Mouse (Mus musculus): ENCODE measurements around the gene Tmprss11a. TPM values are rescaled to one million over a fixed set of nuclear protein-coding genes. Genes with fewer than 3 reads are reported as not detected.

Gene Tmprss11a
- polyA plus RNA-seq (2015; fragmentation: Nextera tagmentation; extraction: Ambion mirVana) = not detected in 2 replicates

GRCm38 (mm10) chr5:86468890-86469289 lies at the start of gene Tmprss11a:
Gene Tmprss11a (minus strand): TSS chr5:86468990.
- no peaks in the 10 kb centered on the region for H3K27me3 ChIP-seq (ENCODE audit: control insufficient read depth, insufficient read depth, low read depth, low read length)
- H3K4me3 ChIP-seq (ENCODE audit: low read depth, low read length) = no peak within 1 kb of the TSS
- WGBS = 70% methylated on average over 4 of the region's 4 CpGs
- no peaks in the 10 kb centered on the region for H3K36me3 ChIP-seq (ENCODE audit: control insufficient read depth, insufficient read depth, low read length)
- H3K9ac ChIP-seq (ENCODE audit: low read depth, low read length) = no peak within 1 kb of the TSS
- no peak for ATAC-seq
- H3K27ac ChIP-seq (ENCODE audit: low read length) = no peak within 1 kb of the TSS
- no peaks in the 10 kb centered on the region for H3K9me3 ChIP-seq (replicated peaks; ENCODE audit: control insufficient read depth, low read length, poor library complexity, severe bottlenecking)
- no peak within 1 kb of the TSS for H3K4me2 ChIP-seq (ENCODE audit: low read length)
- no peaks in the 10 kb centered on the region for H3K4me1 ChIP-seq (ENCODE audit: control insufficient read depth, insufficient read depth, low read length)

GRCm38 (mm10) chr5:86518500-86518899 lies 49.7 kb upstream of the Tmprss11a start, which contains the start of gene Tmprss11g:
Gene Tmprss11g (minus strand): TSS chr5:86518600.
- Histone ChIP-seq H3K9ac (ENCODE audit: low read depth, low read length) (no peak within 1 kb of the TSS), H3K27ac (ENCODE audit: low read length) (no peak within 1 kb of the TSS), H3K36me3 (ENCODE audit: control insufficient read depth, insufficient read depth, low read length) (no peaks in the 10 kb centered on the region), H3K4me3 (ENCODE audit: low read depth, low read length) (no peak within 1 kb of the TSS), H3K4me2 (ENCODE audit: low read length) (no peak within 1 kb of the TSS), H3K4me1 (ENCODE audit: control insufficient read depth, insufficient read depth, low read length) (no peaks in the 10 kb centered on the region), H3K27me3 (ENCODE audit: control insufficient read depth, insufficient read depth, low read depth, low read length) (no peaks in the 10 kb centered on the region), H3K9me3 (replicated peaks; ENCODE audit: control insufficient read depth, low read length, poor library complexity, severe bottlenecking) (no peaks in the 10 kb centered on the region)
- ATAC-seq = no peak
- 86% methylated on average over 9 of the region's 9 CpGs for WGBS

GRCm38 (mm10) chr5:86511538-86511937 lies 42.7 kb upstream of the Tmprss11a start:
- H3K27ac ChIP-seq (ENCODE audit: low read length) = no peak overlapping the region
- no peak for ATAC-seq
- no peaks in the 10 kb centered on the region for H3K36me3 ChIP-seq (ENCODE audit: control insufficient read depth, insufficient read depth, low read length)
- 30% methylated on average over 5 of the region's 5 CpGs for WGBS
- no peaks in the 10 kb centered on the region for H3K27me3 ChIP-seq (ENCODE audit: control insufficient read depth, insufficient read depth, low read depth, low read length)
- H3K4me1 ChIP-seq (ENCODE audit: control insufficient read depth, insufficient read depth, low read length) = no peaks in the 10 kb centered on the region
- no peak overlapping the region for H3K4me2 ChIP-seq (ENCODE audit: low read length)
- H3K9me3 ChIP-seq (replicated peaks; ENCODE audit: control insufficient read depth, low read length, poor library complexity, severe bottlenecking) = no peaks in the 10 kb centered on the region
- no peak overlapping the region for H3K4me3 ChIP-seq (ENCODE audit: low read depth, low read length)
- H3K9ac ChIP-seq (ENCODE audit: low read depth, low read length) = no peak overlapping the region

- Histone ChIP-seq H3K4me2 (ENCODE audit: low read length) (no peak overlapping the region), H3K9ac (ENCODE audit: low read depth, low read length) (no peak overlapping the region), H3K4me1 (ENCODE audit: control insufficient read depth, insufficient read depth, low read length) (no peaks in the 10 kb centered on the region), H3K36me3 (ENCODE audit: control insufficient read depth, insufficient read depth, low read length) (no peaks in the 10 kb centered on the region), H3K9me3 (replicated peaks; ENCODE audit: control insufficient read depth, low read length, poor library complexity, severe bottlenecking) (no peaks in the 10 kb centered on the region), H3K27me3 (ENCODE audit: control insufficient read depth, insufficient read depth, low read depth, low read length) (no peaks in the 10 kb centered on the region), H3K27ac (ENCODE audit: low read length) (no peak overlapping the region), H3K4me3 (ENCODE audit: low read depth, low read length) (no peak overlapping the region)
- no peak for ATAC-seq
- 81% methylated on average over 1 of the region's 1 CpGs for WGBS
Observed at GRCm38 (mm10) chr5:86493453-86493852, 24.7 kb upstream of the Tmprss11a start.

GRCm38 (mm10) chr5:86482562-86482961 lies 13.8 kb upstream of the Tmprss11a start:
- H3K27me3 ChIP-seq (ENCODE audit: control insufficient read depth, insufficient read depth, low read depth, low read length) = no peaks in the 10 kb centered on the region
- WGBS = 78% methylated on average over 2 of the region's 2 CpGs
- ATAC-seq = no peak
- H3K4me2 ChIP-seq (ENCODE audit: low read length) = no peak overlapping the region
- no peaks in the 10 kb centered on the region for H3K9me3 ChIP-seq (replicated peaks; ENCODE audit: control insufficient read depth, low read length, poor library complexity, severe bottlenecking)
- no peaks in the 10 kb centered on the region for H3K36me3 ChIP-seq (ENCODE audit: control insufficient read depth, insufficient read depth, low read length)
- no peak overlapping the region for H3K4me3 ChIP-seq (ENCODE audit: low read depth, low read length)
- no peak overlapping the region for H3K9ac ChIP-seq (ENCODE audit: low read depth, low read length)
- no peaks in the 10 kb centered on the region for H3K4me1 ChIP-seq (ENCODE audit: control insufficient read depth, insufficient read depth, low read length)
- H3K27ac ChIP-seq (ENCODE audit: low read length) = no peak overlapping the region

GRCm38 (mm10) chr5:86482031-86482430 lies 13.2 kb upstream of the Tmprss11a start:
- H3K9ac ChIP-seq (ENCODE audit: low read depth, low read length) = no peak overlapping the region
- no peaks in the 10 kb centered on the region for H3K27me3 ChIP-seq (ENCODE audit: control insufficient read depth, insufficient read depth, low read depth, low read length)
- no peaks in the 10 kb centered on the region for H3K36me3 ChIP-seq (ENCODE audit: control insufficient read depth, insufficient read depth, low read length)
- WGBS = 91% methylated on average over 1 of the region's 1 CpGs
- no peak overlapping the region for H3K4me2 ChIP-seq (ENCODE audit: low read length)
- no peak overlapping the region for H3K27ac ChIP-seq (ENCODE audit: low read length)
- no peak overlapping the region for H3K4me3 ChIP-seq (ENCODE audit: low read depth, low read length)
- ATAC-seq = no peak
- no peaks in the 10 kb centered on the region for H3K9me3 ChIP-seq (replicated peaks; ENCODE audit: control insufficient read depth, low read length, poor library complexity, severe bottlenecking)
- H3K4me1 ChIP-seq (ENCODE audit: control insufficient read depth, insufficient read depth, low read length) = no peaks in the 10 kb centered on the region

GRCm38 (mm10) chr5:86473859-86474258 lies 5.1 kb upstream of the Tmprss11a start:
- no peak overlapping the region for H3K27ac ChIP-seq (ENCODE audit: low read length)
- no peak for ATAC-seq
- no peak overlapping the region for H3K9ac ChIP-seq (ENCODE audit: low read depth, low read length)
- no peaks in the 10 kb centered on the region for H3K4me1 ChIP-seq (ENCODE audit: control insufficient read depth, insufficient read depth, low read length)
- H3K27me3 ChIP-seq (ENCODE audit: control insufficient read depth, insufficient read depth, low read depth, low read length) = no peaks in the 10 kb centered on the region
- H3K36me3 ChIP-seq (ENCODE audit: control insufficient read depth, insufficient read depth, low read length) = no peaks in the 10 kb centered on the region
- H3K4me2 ChIP-seq (ENCODE audit: low read length) = no peak overlapping the region
- no peaks in the 10 kb centered on the region for H3K9me3 ChIP-seq (replicated peaks; ENCODE audit: control insufficient read depth, low read length, poor library complexity, severe bottlenecking)
- WGBS = 85% methylated on average over 9 of the region's 9 CpGs
- H3K4me3 ChIP-seq (ENCODE audit: low read depth, low read length) = no peak overlapping the region

GRCm38 (mm10) chr5:86439306-86439705 lies 29.5 kb downstream of the Tmprss11a start:
- no peaks in the 10 kb centered on the region for H3K36me3 ChIP-seq (ENCODE audit: control insufficient read depth, insufficient read depth, low read length)
- ATAC-seq = no peak
- no peaks in the 10 kb centered on the region for H3K27me3 ChIP-seq (ENCODE audit: control insufficient read depth, insufficient read depth, low read depth, low read length)
- no peaks in the 10 kb centered on the region for H3K9me3 ChIP-seq (replicated peaks; ENCODE audit: control insufficient read depth, low read length, poor library complexity, severe bottlenecking)
- no peak overlapping the region for H3K9ac ChIP-seq (ENCODE audit: low read depth, low read length)
- no peak overlapping the region for H3K4me3 ChIP-seq (ENCODE audit: low read depth, low read length)
- no peak overlapping the region for H3K27ac ChIP-seq (ENCODE audit: low read length)
- no peak overlapping the region for H3K4me2 ChIP-seq (ENCODE audit: low read length)
- WGBS = 71% methylated on average over 2 of the region's 2 CpGs
- H3K4me1 ChIP-seq (ENCODE audit: control insufficient read depth, insufficient read depth, low read length) = no peaks in the 10 kb centered on the region

GRCm38 (mm10) chr5:86438548-86438947 lies 30.2 kb downstream of the Tmprss11a start:
- Histone ChIP-seq H3K4me3 (ENCODE audit: low read depth, low read length) (no peak overlapping the region), H3K9ac (ENCODE audit: low read depth, low read length) (no peak overlapping the region), H3K4me2 (ENCODE audit: low read length) (no peak overlapping the region), H3K9me3 (replicated peaks; ENCODE audit: control insufficient read depth, low read length, poor library complexity, severe bottlenecking) (no peaks in the 10 kb centered on the region), H3K36me3 (ENCODE audit: control insufficient read depth, insufficient read depth, low read length) (no peaks in the 10 kb centered on the region), H3K4me1 (ENCODE audit: control insufficient read depth, insufficient read depth, low read length) (no peaks in the 10 kb centered on the region), H3K27me3 (ENCODE audit: control insufficient read depth, insufficient read depth, low read depth, low read length) (no peaks in the 10 kb centered on the region), H3K27ac (ENCODE audit: low read length) (no peak overlapping the region)
- no peak for ATAC-seq
